Mouse (Mus musculus): Measurements from ENCODE around the gene Chka. TPM values are rescaled to one million over a fixed set of nuclear protein-coding genes. Genes with fewer than 3 reads are reported as not detected.

Chka gene
- total and polyA plus RNA-seq, 3 experiments, result 9.5 to 12.5 (median 10.7) TPM

DNA sequence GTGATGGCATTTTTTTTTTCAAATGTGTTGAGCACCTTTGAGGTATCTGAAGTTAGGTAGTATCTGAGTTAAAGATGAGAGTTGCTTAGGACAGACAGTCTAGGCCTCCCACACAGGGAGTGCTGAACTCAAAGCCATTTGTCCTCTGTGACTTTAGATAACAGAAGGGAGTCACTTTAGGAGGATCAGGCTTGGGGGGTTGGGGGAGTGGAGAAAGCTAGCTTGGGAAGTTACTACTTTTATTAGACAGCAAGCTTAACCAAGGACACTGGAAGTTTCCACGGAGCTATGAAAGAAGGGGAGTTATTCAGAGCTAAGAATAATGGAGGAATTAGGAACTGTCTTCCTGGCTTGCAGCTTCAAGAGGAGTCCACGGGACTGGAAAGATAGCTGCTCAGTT lies 32.5 kb upstream of the Chka start:
- DNase-seq, result no peak
- Histone ChIP-seq H3K27me3 (ENCODE audit: control insufficient read depth, insufficient read depth, low read length) (no peaks in the 10 kb centered on the region), H3K4me3 (no peak overlapping the region), H3K9ac (ENCODE audit: low read depth, low read length) (no peak overlapping the region), H3K27ac (no peak overlapping the region), H3K4me1 (ENCODE audit: control insufficient read depth, insufficient read depth, low read length) (no peaks in the 10 kb centered on the region; the same call in 1 of the 2 replicates), H3K36me3 (ENCODE audit: control insufficient read depth, insufficient read depth, low read length) (0 out of 2 replicates have a peak, but pooled peaks cover 2% of the 10 kb centered on the region), H3K79me2 (replicated peaks; ENCODE audit: control insufficient read depth, insufficient read depth, low read length) (no peaks in the 10 kb centered on the region)
- TF ChIP-seq EP300 (IDR thresholded peaks at IDR 0.05; ENCODE audit: insufficient read depth, low read depth, low read length) (no peak), CTCF (IDR thresholded peaks at IDR 0.05) (no peak), POLR2A (IDR thresholded peaks at IDR 0.05; ENCODE audit: insufficient read depth, low read depth, low read length) (no peak)
- intact Hi-C loops (cut with DNase I), result no loop called here
- WGBS, result 50% methylated on average over 2 of the region's 2 CpGs

- H3K9ac ChIP-seq (ENCODE audit: low read depth, low read length), result no peak overlapping the region
- intact Hi-C loops (cut with DNase I), result no loop called here
These were observed 31.6 kb upstream of the Chka start for GRCm38 (mm10) chr19:3819899-3820444.

GRCm38 (mm10) chr19:3825044-3825443 lies 26.5 kb upstream of the Chka start:
- Histone ChIP-seq H3K36me3 (ENCODE audit: control insufficient read depth, insufficient read depth, low read length) (no peaks in the 10 kb centered on the region), H3K9ac (ENCODE audit: low read depth, low read length) (no peak overlapping the region), H3K4me1 (ENCODE audit: control insufficient read depth, insufficient read depth, low read length) (no peaks in the 10 kb centered on the region), H3K4me3 (no peak overlapping the region), H3K79me2 (replicated peaks; ENCODE audit: control insufficient read depth, insufficient read depth, low read length) (no peaks in the 10 kb centered on the region), H3K27me3 (ENCODE audit: control insufficient read depth, insufficient read depth, low read length) (no peaks in the 10 kb centered on the region), H3K27ac (no peak overlapping the region)
- TF ChIP-seq POLR2A (IDR thresholded peaks at IDR 0.05; ENCODE audit: insufficient read depth, low read depth, low read length) (no peak), CTCF (IDR thresholded peaks at IDR 0.05) (no peak), EP300 (IDR thresholded peaks at IDR 0.05; ENCODE audit: insufficient read depth, low read depth, low read length) (no peak)
- intact Hi-C loops (cut with DNase I), result no loop called here
- no peak for DNase-seq

More at GRCm38 (mm10) chr19:3819899-3820444, 31.6 kb upstream of the Chka start:
- WGBS, result 57% methylated on average over 2 of the region's 2 CpGs
- no peak overlapping the region for H3K4me3 ChIP-seq
- H3K27ac ChIP-seq, result no peak overlapping the region
- no peaks in the 10 kb centered on the region for H3K79me2 ChIP-seq (replicated peaks; ENCODE audit: control insufficient read depth, insufficient read depth, low read length)
- TF ChIP-seq POLR2A (IDR thresholded peaks at IDR 0.05; ENCODE audit: insufficient read depth, low read depth, low read length), result no peak
- TF ChIP-seq CTCF (IDR thresholded peaks at IDR 0.05), result no peak
- TF ChIP-seq EP300 (IDR thresholded peaks at IDR 0.05; ENCODE audit: insufficient read depth, low read depth, low read length), result no peak
- H3K27me3 ChIP-seq (ENCODE audit: control insufficient read depth, insufficient read depth, low read length), result no peaks in the 10 kb centered on the region
- no peaks in the 10 kb centered on the region for H3K4me1 ChIP-seq (ENCODE audit: control insufficient read depth, insufficient read depth, low read length)
- no peaks in the 10 kb centered on the region for H3K36me3 ChIP-seq (ENCODE audit: control insufficient read depth, insufficient read depth, low read length)
- DNase-seq, result no peak

DNA sequence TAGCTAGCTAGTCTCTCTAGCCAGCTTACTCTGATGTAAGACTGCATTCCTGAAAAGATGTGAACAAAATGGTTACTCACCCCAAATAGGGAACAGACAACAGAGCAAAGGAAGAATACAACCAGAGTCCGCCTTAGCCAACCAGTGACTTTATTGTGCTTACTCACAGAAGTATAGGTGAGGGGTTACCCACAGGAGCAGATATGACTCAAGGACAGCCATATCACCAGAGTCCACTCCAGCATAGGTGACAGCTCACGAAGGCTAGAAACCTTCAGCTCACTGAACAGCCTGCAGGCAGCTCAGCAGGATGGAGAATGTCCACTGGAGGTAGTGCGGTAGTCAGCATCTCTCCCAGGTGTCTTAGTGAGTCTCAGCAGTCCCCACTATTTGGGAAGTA lies 21.7 kb upstream of the Chka start:
- H3K4me1 ChIP-seq (ENCODE audit: control insufficient read depth, insufficient read depth, low read length), result peaks cover 3% of the 10 kb centered on the region; the same call in 1 of the 2 replicates
- H3K4me3 ChIP-seq, result no peak overlapping the region
- TF ChIP-seq EP300 (IDR thresholded peaks at IDR 0.05; ENCODE audit: insufficient read depth, low read depth, low read length) (no peak), CTCF (IDR thresholded peaks at IDR 0.05) (no peak), POLR2A (IDR thresholded peaks at IDR 0.05; ENCODE audit: insufficient read depth, low read depth, low read length) (no peak)
- no peaks in the 10 kb centered on the region for H3K36me3 ChIP-seq (ENCODE audit: control insufficient read depth, insufficient read depth, low read length)
- intact Hi-C loops (cut with DNase I), result no loop called here
- no peak overlapping the region for H3K9ac ChIP-seq (ENCODE audit: low read depth, low read length)
- H3K27ac ChIP-seq, result no peak overlapping the region
- DNase-seq, result no peak
- no peaks in the 10 kb centered on the region for H3K79me2 ChIP-seq (replicated peaks; ENCODE audit: control insufficient read depth, insufficient read depth, low read length)
- H3K27me3 ChIP-seq (ENCODE audit: control insufficient read depth, insufficient read depth, low read length), result no peaks in the 10 kb centered on the region
- 87% methylated on average over 3 of the region's 3 CpGs for WGBS

DNA sequence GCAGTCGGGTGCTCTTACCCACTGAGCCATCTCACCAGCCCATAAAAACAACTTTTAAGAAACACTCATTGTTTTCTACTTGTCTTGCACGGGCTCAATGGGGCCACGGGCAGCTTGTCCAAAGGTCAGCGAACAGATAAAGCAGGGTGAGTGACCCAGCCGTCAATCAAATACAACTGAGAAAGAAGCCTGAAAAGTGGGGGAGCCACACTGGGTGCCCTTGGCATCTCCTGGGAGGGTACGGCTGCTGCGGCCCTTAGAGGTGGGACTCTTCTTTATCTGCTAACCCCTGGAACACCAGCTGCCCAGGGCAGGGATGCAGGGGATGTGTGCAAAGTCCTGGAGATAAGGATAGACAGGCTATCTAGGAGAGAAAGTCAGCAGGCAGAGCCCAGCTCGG lies 19.9 kb upstream of the Chka start:
- Histone ChIP-seq H3K9ac (ENCODE audit: low read depth, low read length) (no peak overlapping the region), H3K79me2 (replicated peaks; ENCODE audit: control insufficient read depth, insufficient read depth, low read length) (no peaks in the 10 kb centered on the region), H3K4me3 (no peak overlapping the region), H3K36me3 (ENCODE audit: control insufficient read depth, insufficient read depth, low read length) (no peaks in the 10 kb centered on the region), H3K27ac (no peak overlapping the region), H3K4me1 (ENCODE audit: control insufficient read depth, insufficient read depth, low read length) (peaks cover 3% of the 10 kb centered on the region; the same call in 1 of the 2 replicates), H3K27me3 (ENCODE audit: control insufficient read depth, insufficient read depth, low read length) (no peaks in the 10 kb centered on the region)
- intact Hi-C loops (cut with DNase I), result no loop called here
- DNase-seq, result no peak
- TF ChIP-seq EP300 (IDR thresholded peaks at IDR 0.05; ENCODE audit: insufficient read depth, low read depth, low read length) (no peak), CTCF (IDR thresholded peaks at IDR 0.05) (no peak), POLR2A (IDR thresholded peaks at IDR 0.05; ENCODE audit: insufficient read depth, low read depth, low read length) (no peak)
- WGBS, result 65% methylated on average over 8 of the region's 8 CpGs

DNA sequence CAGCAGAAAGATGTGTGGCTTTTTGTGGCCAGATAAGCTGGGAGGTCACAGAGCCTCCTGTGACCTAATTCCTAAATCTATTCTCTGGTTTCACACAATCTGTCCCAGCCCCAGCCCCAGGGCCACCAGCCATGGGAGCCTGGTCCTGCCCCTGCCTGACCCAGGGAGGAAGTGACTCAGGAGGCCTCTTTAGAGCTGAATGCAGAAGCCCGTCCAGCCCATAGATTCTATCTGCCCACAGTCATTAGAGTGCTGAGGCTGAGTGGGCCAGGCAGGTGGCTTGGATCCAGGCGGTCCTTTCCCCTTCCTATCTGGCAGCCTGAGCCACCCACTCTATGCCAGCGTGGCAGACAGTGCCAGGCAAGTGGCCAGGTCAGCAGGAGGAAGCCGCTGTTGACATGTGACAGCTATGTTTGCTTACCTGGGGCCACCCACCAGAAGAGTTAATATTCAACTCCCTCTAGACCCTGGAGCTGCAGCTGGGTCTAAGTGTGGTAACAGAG lies 18.7 kb upstream of the Chka start:
- no peaks in the 10 kb centered on the region for H3K36me3 ChIP-seq (ENCODE audit: control insufficient read depth, insufficient read depth, low read length)
- H3K4me3 ChIP-seq, result no peak overlapping the region
- H3K27ac ChIP-seq, result peak overlapping the region; percentile 7; the same call in 1 of the 2 replicates
- H3K79me2 ChIP-seq (replicated peaks; ENCODE audit: control insufficient read depth, insufficient read depth, low read length), result no peaks in the 10 kb centered on the region
- WGBS, result 14% methylated on average over 4 of the region's 4 CpGs
- no peak overlapping the region for H3K9ac ChIP-seq (ENCODE audit: low read depth, low read length)
- TF ChIP-seq EP300 (IDR thresholded peaks at IDR 0.05; ENCODE audit: insufficient read depth, low read depth, low read length), result no peak
- no peak for TF ChIP-seq CTCF (IDR thresholded peaks at IDR 0.05)
- intact Hi-C loops (cut with DNase I), result no loop called here
- peaks cover 3% of the 10 kb centered on the region; the same call in 1 of the 2 replicates for H3K4me1 ChIP-seq (ENCODE audit: control insufficient read depth, insufficient read depth, low read length)
- peak; percentile 51 to 68 for DNase-seq
- H3K27me3 ChIP-seq (ENCODE audit: control insufficient read depth, insufficient read depth, low read length), result no peaks in the 10 kb centered on the region
